Mouse (Mus musculus) forebrain, embryonic 16.5 days (tissue): ENCODE results near the gene Prss16. TPM values are rescaled to one million over a fixed set of nuclear protein-coding genes. Genes with fewer than 3 reads are reported as not detected.
A peak's percentile ranks its signal among the peaks of the same experiment; 100 is the strongest.

Source experiments
- ATAC-seq: fragments of 200-750 bp; cut with Nextera tagmentation; 2 replicates; pipeline ENCODE4 v1.8.0; 2017; ENCODE audit warnings: mild to moderate bottlenecking, moderate library complexity
- H3K27ac ChIP-seq: fragments of 300-500 bp; sonication (generic); 2 replicates; pipeline ENCODE4 v1.5.1; 2014; ENCODE audit warnings: low read length, control low read depth
- H3K27me3 ChIP-seq: fragments of 300-500 bp; sonication (generic); replicated peaks from 2 replicates; pipeline ENCODE4 v1.6.1; 2014; ENCODE audit warnings: low read length; ENCODE audit not compliant: control insufficient read depth, insufficient read depth
- H3K36me3 ChIP-seq: fragments of 300-500 bp; sonication (generic); 2 replicates; pipeline ENCODE4 v1.6.1; 2014; ENCODE audit not compliant: control insufficient read depth, insufficient read depth
- H3K4me1 ChIP-seq: fragments of 300-500 bp; sonication (generic); replicated peaks from 2 replicates; pipeline ENCODE4 v1.6.1; 2014; ENCODE audit warnings: low read length; ENCODE audit not compliant: control insufficient read depth, insufficient read depth
- H3K4me2 ChIP-seq: fragments of 300-500 bp; sonication (generic); 2 replicates; pipeline ENCODE4 v1.6.1; 2014; ENCODE audit warnings: mild to moderate bottlenecking, low read length, control low read depth
- H3K4me3 ChIP-seq: fragments of 300-500 bp; sonication (generic); replicated peaks from 2 replicates; pipeline ENCODE4 v1.5.1; 2014; ENCODE audit warnings: mild to moderate bottlenecking, low read length, control low read depth
- H3K9ac ChIP-seq: fragments of 300-500 bp; sonication (generic); replicated peaks from 2 replicates; pipeline ENCODE4 v1.6.1; 2014; ENCODE audit warnings: low read depth, low read length, control low read depth
- H3K9me3 ChIP-seq: fragments of 300-500 bp; sonication (generic); 2 replicates; pipeline ENCODE4 v1.6.1; 2016; ENCODE audit warnings: low read length; ENCODE audit not compliant: control insufficient read depth
- WGBS: fragments of 180-500 bp; shearing (Covaris S2); extraction: QIAGEN DNeasy Blood & Tissue Kit; methylation state at CpG from one replicate; pipeline ENCODE4 v1.1.7; 2014; 5-methylcytosine and 5-hydroxymethylcytosine counted together
- polyA plus RNA-seq: library from polyadenylated mRNA; unstranded; fragments of >200 nt; fragmentation: Nextera tagmentation; extraction: Ambion mirVana; gene quantifications from 2 replicates; pipeline ENCODE4 v1.2.1, GENCODE M21; 2015

Gene Prss16
- polyA plus RNA-seq, result 0.19 TPM in 1 of 2 replicates, not detected in the other

- no peaks in the 10 kb centered on the region for H3K9me3 ChIP-seq
- no peak for ATAC-seq
- WGBS, result 29% methylated on average over 6 of the region's 7 CpGs
These were observed at the start of gene Prss16 for GRCm38 (mm10) chr13:22009642-22010041. TSS of gene Prss16 (minus strand) at chr13:22009742.

GRCm38 (mm10) chr13:22053754-22054153 is 44.2 kb upstream of the Prss16 start:
- Histone ChIP-seq H3K9ac (no peak overlapping the region), H3K4me1 (peaks cover 7% of the 10 kb centered on the region), H3K27ac (no peak overlapping the region), H3K36me3 (no peaks in the 10 kb centered on the region), H3K27me3 (no peaks in the 10 kb centered on the region), H3K4me3 (no peak overlapping the region), H3K4me2 (no peak overlapping the region), H3K9me3 (no peaks in the 10 kb centered on the region)
- no peak for ATAC-seq
- 98% methylated on average over 1 of the region's 1 CpGs for WGBS

More at GRCm38 (mm10) chr13:22009642-22010041, at the start of gene Prss16:
- no peak within 1 kb of the TSS for H3K9ac ChIP-seq
- H3K4me3 ChIP-seq, result no peak within 1 kb of the TSS
- H3K27me3 ChIP-seq, result peaks cover 74% of the 10 kb centered on the region
- H3K4me2 ChIP-seq, result no peak within 1 kb of the TSS
- no peak within 1 kb of the TSS for H3K27ac ChIP-seq
- H3K4me1 ChIP-seq, result peaks cover 16% of the 10 kb centered on the region
- no peaks in the 10 kb centered on the region for H3K36me3 ChIP-seq

- Histone ChIP-seq H3K9me3 (no peaks in the 10 kb centered on the region), H3K4me3 (peak overlapping the region; percentile 49), H3K27me3 (no peaks in the 10 kb centered on the region), H3K9ac (peak overlapping the region; percentile 58), H3K36me3 (no peaks in the 10 kb centered on the region), H3K27ac (peak overlapping the region; percentile 91), H3K4me1 (peaks cover 7% of the 10 kb centered on the region), H3K4me2 (peak overlapping the region; percentile 59)
- WGBS, result 9% methylated on average over 5 of the region's 5 CpGs
- peak; percentile 38; the same call in 1 of the 2 replicates for ATAC-seq
These were observed 41.9 kb upstream of the Prss16 start for GRCm38 (mm10) chr13:22051523-22051859.

GRCm38 (mm10) chr13:22050591-22051522 is 41.3 kb upstream of the Prss16 start:
- H3K4me1 ChIP-seq, result peaks cover 7% of the 10 kb centered on the region
- H3K27me3 ChIP-seq, result no peaks in the 10 kb centered on the region
- WGBS, result under 1% methylated on average over 52 of the region's 52 CpGs
- no peaks in the 10 kb centered on the region for H3K36me3 ChIP-seq
- peak overlapping the region; percentile 91 for H3K27ac ChIP-seq
- H3K9ac ChIP-seq, result peak overlapping the region; percentile 58
- peak overlapping the region; percentile 59 for H3K4me2 ChIP-seq
- H3K9me3 ChIP-seq, result no peaks in the 10 kb centered on the region
- H3K4me3 ChIP-seq, result peak overlapping the region; percentile 49
- ATAC-seq, result peak; percentile 94

- no peaks in the 10 kb centered on the region for H3K36me3 ChIP-seq
- no peaks in the 10 kb centered on the region for H3K9me3 ChIP-seq
- WGBS, result under 1% methylated on average over 14 of the region's 14 CpGs
- H3K27me3 ChIP-seq, result no peaks in the 10 kb centered on the region
- peak overlapping the region; percentile 91 for H3K27ac ChIP-seq
- peaks cover 7% of the 10 kb centered on the region for H3K4me1 ChIP-seq
- peak overlapping the region; percentile 59 for H3K4me2 ChIP-seq
- ATAC-seq, result peak; percentile 31
- H3K9ac ChIP-seq, result peak overlapping the region; percentile 58
- peak overlapping the region; percentile 49 for H3K4me3 ChIP-seq
These were observed 40.3 kb upstream of the Prss16 start for GRCm38 (mm10) chr13:22049737-22050440.

GRCm38 (mm10) chr13:22049041-22049440 is 39.5 kb upstream of the Prss16 start:
- H3K4me1 ChIP-seq, result peaks cover 11% of the 10 kb centered on the region
- H3K27me3 ChIP-seq, result no peaks in the 10 kb centered on the region
- no peaks in the 10 kb centered on the region for H3K36me3 ChIP-seq
- H3K4me3 ChIP-seq, result no peak overlapping the region
- no peak overlapping the region for H3K9ac ChIP-seq
- no peak overlapping the region for H3K4me2 ChIP-seq
- WGBS, result 87% methylated on average over 2 of the region's 2 CpGs
- ATAC-seq, result no peak
- no peaks in the 10 kb centered on the region for H3K9me3 ChIP-seq
- no peak overlapping the region for H3K27ac ChIP-seq

GRCm38 (mm10) chr13:22045311-22045710 is 35.8 kb upstream of the Prss16 start:
- Histone ChIP-seq H3K9me3 (no peaks in the 10 kb centered on the region), H3K4me3 (no peak overlapping the region), H3K36me3 (no peaks in the 10 kb centered on the region), H3K4me2 (no peak overlapping the region), H3K27ac (no peak overlapping the region), H3K4me1 (peaks cover 18% of the 10 kb centered on the region), H3K27me3 (no peaks in the 10 kb centered on the region), H3K9ac (no peak overlapping the region)
- 69% methylated on average over 2 of the region's 2 CpGs for WGBS
- no peak for ATAC-seq

GRCm38 (mm10) chr13:22044432-22045155 is 35.1 kb upstream of the Prss16 start:
- no peak for ATAC-seq
- no peaks in the 10 kb centered on the region for H3K27me3 ChIP-seq
- H3K36me3 ChIP-seq, result no peaks in the 10 kb centered on the region
- H3K4me3 ChIP-seq, result no peak overlapping the region
- 77% methylated on average over 6 of the region's 6 CpGs for WGBS
- no peak overlapping the region for H3K4me2 ChIP-seq
- peaks cover 20% of the 10 kb centered on the region for H3K4me1 ChIP-seq
- no peak overlapping the region for H3K27ac ChIP-seq
- H3K9ac ChIP-seq, result no peak overlapping the region
- H3K9me3 ChIP-seq, result no peaks in the 10 kb centered on the region
